Mouse (Mus musculus): ENCODE results near the gene Gm13306.
"Not testable (repeated sequence)": the region's sequence is repeated elsewhere in the genome, so short reads cannot be mapped to it uniquely, and the experiment has no call there.

Gene Gm13306

GRCm38 (mm10) chr4:42153136-42153535, at the start of gene Gm13306:
TSS of gene Gm13306 (plus strand) at chr4:42153436.
- not testable (repeated sequence) for DNase-seq (ENCODE audit: extremely low spot score, low read depth, low spot score)

DNA sequence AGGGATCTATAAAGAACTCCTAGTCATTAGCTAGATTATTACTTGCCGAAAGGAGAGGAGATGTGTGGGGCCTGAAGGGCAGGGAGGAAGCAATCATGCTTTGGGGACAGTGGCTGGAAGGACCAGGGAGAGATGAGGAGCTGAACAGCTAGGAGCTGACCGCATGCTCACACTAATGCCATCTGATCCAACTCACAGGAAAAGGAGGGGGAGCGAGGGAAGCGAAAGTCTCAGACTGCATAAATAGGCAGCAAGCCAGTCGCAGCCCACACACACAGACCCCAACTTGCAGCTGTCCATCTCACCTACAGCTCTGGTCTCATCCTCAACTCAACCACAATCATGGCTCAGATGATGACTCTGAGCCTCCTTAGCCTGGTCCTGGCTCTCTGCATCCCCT, 38.7 kb upstream of the Gm13306 start, which contains the start of gene Gm13304:
Gene Gm13304, plus strand, starts transcription at position 301 of the 400 bp plus-strand sequence.
- DNase-seq (ENCODE audit: extremely low spot score, low read depth, low spot score): not testable (repeated sequence)

- not testable (repeated sequence) for DNase-seq (ENCODE audit: extremely low spot score, low read depth, low spot score)
Observed at GRCm38 (mm10) chr4:42168503-42168902, 15.3 kb downstream of the Gm13306 start, which contains the start of gene Gm13305. TSS of gene Gm13305 (minus strand) at chr4:42168603.

GRCm38 (mm10) chr4:42178243-42178642, 25.0 kb downstream of the Gm13306 start:
- DNase-seq (ENCODE audit: extremely low spot score, low read depth, low spot score): not testable (repeated sequence)

DNA sequence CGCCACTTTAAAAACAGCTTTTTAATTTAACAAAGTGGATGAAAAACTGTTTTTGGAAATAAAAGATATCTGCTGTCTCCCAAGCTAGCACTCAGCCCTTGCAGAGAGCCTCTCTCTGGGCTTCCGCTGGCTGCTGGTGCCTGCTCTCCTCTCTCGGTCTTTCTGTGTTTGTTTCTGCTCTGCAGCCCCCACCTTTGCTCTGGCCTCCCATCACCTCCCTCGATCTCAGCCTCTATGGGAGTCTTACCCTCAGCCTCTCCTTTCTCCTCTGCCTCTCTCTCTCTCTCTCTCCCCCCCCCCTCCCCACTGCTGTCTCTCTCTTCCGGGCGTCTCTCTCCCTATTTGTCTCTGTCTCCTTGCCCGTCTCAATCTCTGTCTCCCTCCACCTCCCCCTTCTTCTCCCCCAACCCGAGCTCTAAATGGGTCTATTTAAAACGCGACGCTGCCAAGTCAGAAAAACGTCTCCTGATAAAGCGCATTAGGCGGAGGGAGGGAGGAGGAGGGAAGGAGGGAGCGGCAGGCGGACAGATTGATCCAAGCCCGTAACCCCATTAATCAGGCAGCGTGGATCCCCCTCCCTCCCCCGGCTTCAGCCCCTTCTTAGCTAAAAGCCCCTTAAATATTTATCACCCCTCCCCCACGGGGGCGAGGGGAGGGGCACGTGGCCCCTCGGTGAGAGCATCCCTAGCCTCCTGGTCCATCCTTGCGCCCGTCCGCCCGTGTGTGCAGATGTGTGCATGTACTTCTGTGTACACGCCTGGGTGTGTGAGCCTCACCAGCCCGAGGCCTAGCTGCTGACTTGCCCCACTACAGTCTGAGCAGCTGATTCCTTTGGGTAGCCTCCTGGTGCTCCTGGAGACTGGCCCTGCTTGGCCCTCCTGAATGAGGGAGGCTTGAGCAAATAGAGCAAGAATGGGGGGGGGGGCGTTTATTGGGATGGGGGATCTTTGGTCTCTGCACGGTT, 30.3 kb downstream of the Gm13306 start:
- DNase-seq (ENCODE audit: extremely low spot score, low read depth, low spot score): not testable (repeated sequence)

DNA sequence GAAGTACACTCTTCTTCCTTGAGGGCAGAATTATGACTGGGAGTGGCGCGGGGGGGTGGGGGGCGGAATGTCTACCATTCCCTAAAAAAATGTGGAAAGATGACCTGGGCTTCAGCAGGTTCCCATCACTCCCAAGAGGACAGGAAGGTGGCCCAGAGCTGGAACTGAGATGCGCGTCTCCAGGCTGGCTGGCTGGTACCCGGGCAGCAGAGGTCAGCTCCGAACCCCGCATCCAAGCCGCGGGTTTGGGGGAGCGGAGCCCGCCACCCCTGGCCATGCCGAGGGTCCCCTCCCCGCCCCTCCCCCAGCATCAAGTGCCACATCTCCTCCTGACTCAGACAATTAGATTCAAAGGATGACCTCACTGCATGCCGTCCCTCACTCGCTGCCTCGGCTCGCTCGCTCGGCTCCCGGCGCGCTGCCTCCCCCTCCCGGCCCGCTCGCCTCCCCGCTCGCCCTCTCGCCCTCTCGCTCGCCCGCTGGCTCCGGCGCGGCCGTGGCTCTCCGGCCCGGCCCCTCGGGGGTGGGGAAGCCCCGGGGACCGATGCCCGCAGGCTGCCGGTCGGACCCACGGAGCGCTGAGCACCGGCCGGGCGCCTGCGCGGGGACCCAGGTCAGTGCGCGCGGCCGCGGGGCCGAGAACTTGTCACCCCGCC, 31.2 kb downstream of the Gm13306 start:
- not testable (repeated sequence) for DNase-seq (ENCODE audit: extremely low spot score, low read depth, low spot score)

GRCm38 (mm10) chr4:42184980-42185372, 31.7 kb downstream of the Gm13306 start:
- DNase-seq (ENCODE audit: extremely low spot score, low read depth, low spot score): not testable (repeated sequence)

Data from hindlimb bud, embryonic 11.5 days (tissue).